Mouse (Mus musculus): Measurements from ENCODE around the gene Ptar1.

DNA sequence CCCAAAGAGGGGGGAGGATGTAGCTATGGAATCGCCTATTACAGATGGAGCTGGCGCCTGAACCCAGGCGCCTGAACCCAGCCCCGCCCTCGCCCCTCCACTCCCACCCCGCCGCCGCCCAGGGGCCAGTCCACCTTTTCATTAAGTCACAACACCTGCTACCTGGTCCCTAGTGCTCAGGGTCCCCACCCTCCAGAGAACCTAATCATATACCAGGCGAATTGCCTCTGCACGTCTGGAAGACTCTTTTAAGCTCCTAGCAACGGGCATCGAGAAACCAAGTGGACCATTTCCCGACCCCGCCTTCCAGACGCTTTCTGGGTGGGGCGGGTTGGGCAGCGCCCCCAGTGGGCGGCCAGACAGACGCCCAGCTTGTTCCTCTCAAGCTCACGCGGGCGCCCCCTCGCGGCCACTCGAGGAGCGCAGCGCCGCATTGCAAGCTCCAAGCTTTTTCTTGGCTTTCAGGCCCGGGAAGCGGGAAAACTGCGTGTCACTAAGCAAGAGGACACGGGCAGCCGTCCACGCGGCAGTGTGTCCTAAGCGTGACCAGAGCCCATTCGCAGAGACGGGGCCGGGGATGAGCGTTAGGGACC lies 70.8 kb downstream of the Ptar1 start:
- TF ChIP-seq CTCF (IDR thresholded peaks at IDR 0.05; ENCODE audit: low read depth) (peak; percentile 98), EP300 (IDR thresholded peaks at IDR 0.05; ENCODE audit: low read depth) (no peak)
